Mouse (Mus musculus): ENCODE measurements around the gene Prss28.
A peak's percentile ranks its signal among the peaks of the same experiment; 100 is the strongest.

Gene Prss28

GRCm38 (mm10) chr17:25308346-25308745 lies at the start of gene Prss28:
Prss28 (plus strand) TSS chr17:25308646.
- DNase-seq, result no peak

- DNase-seq, result no peak
Measured at GRCm38 (mm10) chr17:25264453-25264852, 44.0 kb upstream of the Prss28 start.

GRCm38 (mm10) chr17:25270795-25271335 lies 37.6 kb upstream of the Prss28 start:
- no peak for DNase-seq

GRCm38 (mm10) chr17:25272326-25272725 lies 36.1 kb upstream of the Prss28 start:
- peak; percentile 47 for DNase-seq

- DNase-seq, result peak; percentile 89
Measured at GRCm38 (mm10) chr17:25272951-25273705, 35.3 kb upstream of the Prss28 start.

- DNase-seq, result peak; percentile 94
Measured at GRCm38 (mm10) chr17:25273706-25274501, 34.5 kb upstream of the Prss28 start.

GRCm38 (mm10) chr17:25274571-25275346 lies 33.7 kb upstream of the Prss28 start, which contains the start of gene Ube2i:
Ube2i (minus strand) TSS chr17:25274622.
- no peak for DNase-seq

- DNase-seq, result no peak
Measured at GRCm38 (mm10) chr17:25275833-25276232, 32.6 kb upstream of the Prss28 start.

GRCm38 (mm10) chr17:25282133-25282532 lies 26.3 kb upstream of the Prss28 start:
- DNase-seq, result peak; percentile 59

GRCm38 (mm10) chr17:25285033-25285432 lies 23.4 kb upstream of the Prss28 start:
- DNase-seq, result peak; percentile 81

GRCm38 (mm10) chr17:25288842-25289241 lies 19.6 kb upstream of the Prss28 start:
- DNase-seq, result peak; percentile 74

GRCm38 (mm10) chr17:25290411-25290810 lies 18.0 kb upstream of the Prss28 start:
- DNase-seq, result no peak

- DNase-seq, result no peak
Measured at GRCm38 (mm10) chr17:25293495-25293894, 15.0 kb upstream of the Prss28 start.

- DNase-seq, result no peak
Measured at GRCm38 (mm10) chr17:25294111-25294510, 14.3 kb upstream of the Prss28 start.

GRCm38 (mm10) chr17:25298094-25298493 lies 10.4 kb upstream of the Prss28 start, which contains the start of gene Prss34:
Prss34 (plus strand) TSS chr17:25298394.
- no peak for DNase-seq

GRCm38 (mm10) chr17:25318354-25318753 lies 9.9 kb downstream of the Prss28 start, which contains the start of gene Prss29:
Prss29 (plus strand) TSS chr17:25318654.
- no peak for DNase-seq

- DNase-seq, result no peak
Measured at GRCm38 (mm10) chr17:25320819-25321218, 12.4 kb downstream of the Prss28 start.

- no peak for DNase-seq
Measured at GRCm38 (mm10) chr17:25322930-25323329, 14.5 kb downstream of the Prss28 start.

GRCm38 (mm10) chr17:25332321-25332720 lies 23.9 kb downstream of the Prss28 start:
- DNase-seq, result no peak

- DNase-seq, result peak; percentile 83
Measured at GRCm38 (mm10) chr17:25333943-25334342, 25.5 kb downstream of the Prss28 start.

GRCm38 (mm10) chr17:25338218-25338617 lies 29.8 kb downstream of the Prss28 start:
- no peak for DNase-seq

GRCm38 (mm10) chr17:25340003-25340402 lies 31.6 kb downstream of the Prss28 start:
- DNase-seq, result no peak

GRCm38 (mm10) chr17:25341490-25341889 lies 33.0 kb downstream of the Prss28 start:
- DNase-seq, result no peak

All from thymus, postnatal 4 days (tissue).